Mouse (Mus musculus): ENCODE results near the gene Gm13539.

GRCm38 (mm10) chr2:25733199-25733930, 48.7 kb upstream of the Gm13539 start:
- TF ChIP-seq CTCF (IDR thresholded peaks at IDR 0.05; ENCODE audit: extremely low read depth, insufficient read depth, insufficient read length, insufficient replicate concordance) (no peak), POLR2A (IDR thresholded peaks at IDR 0.05; ENCODE audit: low read depth, low read length) (no peak)
